In the genomic region with DNA sequence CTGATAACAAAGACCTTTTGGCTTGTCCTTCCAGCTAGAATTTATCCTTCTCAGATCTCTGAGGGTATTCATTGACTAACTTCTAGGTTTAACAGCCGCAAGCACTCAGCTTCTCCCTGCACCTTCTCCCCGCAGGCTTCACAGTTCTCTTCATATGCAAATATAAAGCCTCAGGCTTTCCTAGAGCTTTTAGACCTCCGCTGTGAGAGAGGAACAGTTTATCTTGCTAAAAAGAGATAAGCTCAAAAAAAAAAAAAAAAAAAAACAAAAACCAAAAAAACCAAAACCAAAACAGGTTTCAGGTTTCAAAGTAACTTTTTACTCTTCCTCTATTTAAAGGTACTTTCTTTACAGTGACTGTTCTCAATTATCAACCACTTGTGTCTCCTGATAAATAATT, we compare ENCODE assay signal across 16 mouse cellular contexts.
"Had no signal": no experiment of that assay in that cellular context is flagged by ENCODE, and none has a peak within 500 bp of the region (broad histone marks: within the 10 kb centered on the region; RNA-seq: fewer than 3 reads in every experiment).

No protein-coding gene starts in this region.

- ATAC-seq: midbrain, embryonic 16.5 days had no signal

- H3K9ac ChIP-seq: liver, embryonic 14.5 days; neural tube, embryonic 13.5 days; stomach, embryonic 15.5 days had no signal

- H3K27ac ChIP-seq: left cerebral cortex, adult 2 months; limb, embryonic 10.5 days; liver, embryonic 14.5 days; midbrain, embryonic 10.5 days; neural tube, embryonic 13.5 days; stomach, embryonic 15.5 days had no signal

- H3K4me3 ChIP-seq: left cerebral cortex, adult 2 months; limb, embryonic 10.5 days; midbrain, embryonic 10.5 days; neural tube, embryonic 13.5 days; stomach, embryonic 15.5 days had no signal

- H3K36me3 ChIP-seq: limb, embryonic 10.5 days; midbrain, embryonic 10.5 days; neural tube, embryonic 13.5 days; stomach, embryonic 15.5 days had no signal

- H3K4me1 ChIP-seq: limb, embryonic 10.5 days; midbrain, embryonic 10.5 days; neural tube, embryonic 13.5 days; stomach, embryonic 15.5 days had no signal

- H3K9me3 ChIP-seq: limb, embryonic 10.5 days; midbrain, embryonic 10.5 days; neural tube, embryonic 13.5 days; stomach, embryonic 15.5 days had no signal

- DNase-seq: kidney, adult 8-10 months; kidney, postnatal 25 days; lung, adult 2 months; lung, postnatal 10 days; lung, postnatal 4 days; retina, postnatal 1 day; right cerebral cortex, postnatal 4 days; spleen, adult 18-20 months; thymus, postnatal 36 days had no signal
